Comparison of ENCODE assay signal across 9 mouse cellular contexts in genomic region chr11:58641057-58641456, GRCm38 (mm10). TPM values are rescaled to one million over a fixed set of nuclear protein-coding genes. Genes with fewer than 3 reads are reported as not detected.
DNase-seq lines count a peak whose midpoint lies in the region; ATAC-seq and TF ChIP-seq lines count a peak whose summit lies in the region.
"Had no signal": no experiment of that assay in that cellular context is flagged by ENCODE, and none has a peak within 500 bp of the region (broad histone marks: within the 10 kb centered on the region; RNA-seq: fewer than 3 reads in every experiment).

No protein-coding gene starts in this region.

- no peaks in the 10 kb centered on the region for H3K36me3 ChIP-seq in heart, embryonic 12.5 days
- no peaks in the 10 kb centered on the region for H3K36me3 ChIP-seq in embryonic facial prominence, embryonic 13.5 days
- H3K36me3 ChIP-seq in intestine, embryonic 16.5 days (ENCODE audit: control insufficient read depth, insufficient read depth, low read length) = no peaks in the 10 kb centered on the region
- H3K36me3 ChIP-seq in midbrain, postnatal 0 days (ENCODE audit: insufficient read depth, low read length) = no peaks in the 10 kb centered on the region

- H3K27me3 ChIP-seq in heart, embryonic 12.5 days (replicated peaks) = peaks cover 41% of the 10 kb centered on the region
- peaks cover 57% of the 10 kb centered on the region for H3K27me3 ChIP-seq in embryonic facial prominence, embryonic 13.5 days
- H3K27me3 ChIP-seq in intestine, embryonic 16.5 days (replicated peaks; ENCODE audit: control insufficient read depth, insufficient read depth, low read length) = peaks cover 13% of the 10 kb centered on the region
- H3K27me3 ChIP-seq in midbrain, postnatal 0 days (ENCODE audit: insufficient read depth, low read length) = no peaks in the 10 kb centered on the region

- H3K4me2 ChIP-seq in heart, embryonic 12.5 days = peak overlapping the region; percentile 71
- peak overlapping the region; percentile 71 for H3K4me2 ChIP-seq in embryonic facial prominence, embryonic 13.5 days
- H3K4me2 ChIP-seq in intestine, embryonic 16.5 days (ENCODE audit: low read depth, low read length) = no peak overlapping the region
- H3K4me2 ChIP-seq in midbrain, postnatal 0 days (ENCODE audit: low read depth, low read length, poor library complexity, severe bottlenecking) = peak overlapping the region; percentile 87

- WGBS in heart, embryonic 12.5 days = 25% methylated on average over 14 of the region's 14 CpGs
- WGBS in embryonic facial prominence, embryonic 13.5 days = 34% methylated on average over 14 of the region's 14 CpGs
- WGBS in intestine, embryonic 16.5 days = 34% methylated on average over 14 of the region's 14 CpGs
- 28% methylated on average over 14 of the region's 14 CpGs for WGBS in midbrain, postnatal 0 days

- peak overlapping the region; percentile 59 for H3K9ac ChIP-seq in heart, embryonic 12.5 days
- no peak overlapping the region for H3K9ac ChIP-seq in embryonic facial prominence, embryonic 13.5 days
- H3K9ac ChIP-seq in intestine, embryonic 16.5 days (ENCODE audit: low read depth, low read length) = no peak overlapping the region
- H3K9ac ChIP-seq in midbrain, postnatal 0 days (replicated peaks; ENCODE audit: low read length, poor library complexity, severe bottlenecking) = peak overlapping the region; percentile 60; the same call in 1 of the 2 replicates

- DNase-seq in heart, adult 11 months = no peak
- DNase-seq in midbrain, postnatal 0 days (ENCODE audit: low spot score) = no peak
- no peak for DNase-seq in urinary bladder, postnatal 25 days (ENCODE audit: low spot score)
- DNase-seq in yolk sac, embryonic 10.5 days (ENCODE audit: low spot score) = no peak

- no peaks in the 10 kb centered on the region for H3K9me3 ChIP-seq in heart, embryonic 12.5 days (replicated peaks)
- H3K9me3 ChIP-seq in embryonic facial prominence, embryonic 13.5 days = no peaks in the 10 kb centered on the region
- no peaks in the 10 kb centered on the region for H3K9me3 ChIP-seq in intestine, embryonic 16.5 days (ENCODE audit: control insufficient read depth, low read length)
- no peaks in the 10 kb centered on the region for H3K9me3 ChIP-seq in midbrain, postnatal 0 days (ENCODE audit: low read length)

- peak overlapping the region; percentile 56 for H3K27ac ChIP-seq in heart, embryonic 12.5 days (ENCODE audit: poor library complexity, severe bottlenecking)
- H3K27ac ChIP-seq in embryonic facial prominence, embryonic 13.5 days = no peak overlapping the region
- no peak overlapping the region for H3K27ac ChIP-seq in intestine, embryonic 16.5 days (ENCODE audit: low read length)
- no peak overlapping the region for H3K27ac ChIP-seq in midbrain, postnatal 0 days (ENCODE audit: low read depth, low read length)

- peaks cover 8% of the 10 kb centered on the region for H3K4me1 ChIP-seq in heart, embryonic 12.5 days (replicated peaks)
- H3K4me1 ChIP-seq in embryonic facial prominence, embryonic 13.5 days = peaks cover 11% of the 10 kb centered on the region
- H3K4me1 ChIP-seq in intestine, embryonic 16.5 days (ENCODE audit: control insufficient read depth, insufficient read depth, low read length) = peaks cover 7% of the 10 kb centered on the region
- H3K4me1 ChIP-seq in midbrain, postnatal 0 days (ENCODE audit: insufficient read depth, low read length) = peaks cover 4% of the 10 kb centered on the region; the same call in 1 of the 2 replicates

- peak; percentile 82 for ATAC-seq in heart, embryonic 12.5 days (ENCODE audit: insufficient number of reproducible peaks, low FRiP score)
- ATAC-seq in embryonic facial prominence, embryonic 13.5 days (ENCODE audit: insufficient number of reproducible peaks, insufficient read depth, low FRiP score, low TSS enrichment, low read depth) = no peak
- 0 out of 2 replicates have a peak, but pooled peaks have one; percentile 36 for ATAC-seq in intestine, embryonic 16.5 days
- ATAC-seq in midbrain, postnatal 0 days (ENCODE audit: low FRiP score) = no peak
- no peak for ATAC-seq in granulocyte monocyte progenitor cell, adult 5-6 weeks (replicated peaks; ENCODE audit: poor library complexity, severe bottlenecking)

- peak overlapping the region; percentile 47 for H3K4me3 ChIP-seq in heart, embryonic 12.5 days
- H3K4me3 ChIP-seq in embryonic facial prominence, embryonic 13.5 days = peak overlapping the region; percentile 40
- no peak overlapping the region for H3K4me3 ChIP-seq in intestine, embryonic 16.5 days (ENCODE audit: low read length)
- peak overlapping the region; percentile 50 for H3K4me3 ChIP-seq in midbrain, postnatal 0 days (ENCODE audit: low read depth, low read length)

- no peak for TF ChIP-seq CTCF in midbrain, postnatal 0 days (IDR thresholded peaks at IDR 0.05)

RNA-seq across cellular contexts. Expression of gene Trim58, which starts 0.8 kb away (rescaled TPM):
- polyA plus RNA-seq in heart, embryonic 12.5 days (2016; fragmentation: Nextera tagmentation; extraction: Ambion mirVana) = 1.5 and 2.0 TPM in 2 replicates
- polyA plus RNA-seq in embryonic facial prominence, embryonic 13.5 days (2015; fragmentation: Nextera tagmentation; extraction: Ambion mirVana) = 0.13 and 0.23 TPM in 2 replicates
- 0.12 and 0.27 TPM in 2 replicates for polyA plus RNA-seq in intestine, embryonic 16.5 days (2015; fragmentation: Nextera tagmentation; extraction: Ambion mirVana)
- 0.22 and 0.76 TPM in 2 replicates for total RNA-seq in midbrain, postnatal 0 days (2014; rRNA removed)
- 0.20 and 0.38 TPM in 2 replicates for polyA plus RNA-seq in midbrain, postnatal 0 days (2015; fragmentation: Nextera tagmentation; extraction: Ambion mirVana)
- 1.4 and 1.6 TPM in 2 replicates for total RNA-seq in granulocyte monocyte progenitor cell, adult 5-6 weeks (2014; fragmentation: Nextera tagmentation)
- 0.31 and 0.56 TPM in 2 replicates for total RNA-seq in granulocyte monocyte progenitor cell, adult 5-6 weeks (2017)
- polyA plus RNA-seq: C2C12 had no signal

RNA-seq across cellular contexts. Expression of gene Olfr323, which starts 10.8 kb away (rescaled TPM):
- not detected in 2 replicates for polyA plus RNA-seq in heart, embryonic 12.5 days (2016; fragmentation: Nextera tagmentation; extraction: Ambion mirVana)
- polyA plus RNA-seq in embryonic facial prominence, embryonic 13.5 days (2015; fragmentation: Nextera tagmentation; extraction: Ambion mirVana) = not detected in 2 replicates
- not detected in 2 replicates for polyA plus RNA-seq in intestine, embryonic 16.5 days (2015; fragmentation: Nextera tagmentation; extraction: Ambion mirVana)
- total RNA-seq in midbrain, postnatal 0 days (2014; rRNA removed) = 0.16 TPM in 1 of 2 replicates, not detected in the other
- polyA plus RNA-seq in midbrain, postnatal 0 days (2015; fragmentation: Nextera tagmentation; extraction: Ambion mirVana) = not detected in 2 replicates
- not detected in 2 replicates for total RNA-seq in granulocyte monocyte progenitor cell, adult 5-6 weeks (2014; fragmentation: Nextera tagmentation)
- total RNA-seq in granulocyte monocyte progenitor cell, adult 5-6 weeks (2017) = not detected in 2 replicates
- polyA plus RNA-seq: C2C12 had no signal

RNA-seq across cellular contexts. Expression of gene Olfr322, which starts 17.5 kb away (rescaled TPM):
- polyA plus RNA-seq in heart, embryonic 12.5 days (2016; fragmentation: Nextera tagmentation; extraction: Ambion mirVana) = not detected in 2 replicates
- polyA plus RNA-seq in embryonic facial prominence, embryonic 13.5 days (2015; fragmentation: Nextera tagmentation; extraction: Ambion mirVana) = not detected in 2 replicates
- not detected in 2 replicates for polyA plus RNA-seq in intestine, embryonic 16.5 days (2015; fragmentation: Nextera tagmentation; extraction: Ambion mirVana)
- total RNA-seq in midbrain, postnatal 0 days (2014; rRNA removed) = not detected in 2 replicates
- polyA plus RNA-seq in midbrain, postnatal 0 days (2015; fragmentation: Nextera tagmentation; extraction: Ambion mirVana) = not detected in 2 replicates
- total RNA-seq in granulocyte monocyte progenitor cell, adult 5-6 weeks (2014; fragmentation: Nextera tagmentation) = not detected in 2 replicates
- not detected in 2 replicates for total RNA-seq in granulocyte monocyte progenitor cell, adult 5-6 weeks (2017)
- polyA plus RNA-seq: C2C12 had no signal

RNA-seq across cellular contexts. Expression of gene 2210407C18Rik, which starts 25.2 kb away (rescaled TPM):
- not detected in 2 replicates for polyA plus RNA-seq in heart, embryonic 12.5 days (2016; fragmentation: Nextera tagmentation; extraction: Ambion mirVana)
- polyA plus RNA-seq in embryonic facial prominence, embryonic 13.5 days (2015; fragmentation: Nextera tagmentation; extraction: Ambion mirVana) = not detected in 2 replicates
- polyA plus RNA-seq in intestine, embryonic 16.5 days (2015; fragmentation: Nextera tagmentation; extraction: Ambion mirVana) = 0.51 TPM in 1 of 2 replicates, not detected in the other
- not detected in 2 replicates for total RNA-seq in midbrain, postnatal 0 days (2014; rRNA removed)
- not detected in 2 replicates for polyA plus RNA-seq in midbrain, postnatal 0 days (2015; fragmentation: Nextera tagmentation; extraction: Ambion mirVana)
- not detected in 2 replicates for total RNA-seq in granulocyte monocyte progenitor cell, adult 5-6 weeks (2014; fragmentation: Nextera tagmentation)
- total RNA-seq in granulocyte monocyte progenitor cell, adult 5-6 weeks (2017) = not detected in 2 replicates
- polyA plus RNA-seq: C2C12 had no signal

RNA-seq across cellular contexts. Expression of gene Olfr320, which starts 39.8 kb away (rescaled TPM):
- not detected in 2 replicates for polyA plus RNA-seq in heart, embryonic 12.5 days (2016; fragmentation: Nextera tagmentation; extraction: Ambion mirVana)
- not detected in 2 replicates for polyA plus RNA-seq in embryonic facial prominence, embryonic 13.5 days (2015; fragmentation: Nextera tagmentation; extraction: Ambion mirVana)
- not detected in 2 replicates for polyA plus RNA-seq in intestine, embryonic 16.5 days (2015; fragmentation: Nextera tagmentation; extraction: Ambion mirVana)
- not detected in 2 replicates for total RNA-seq in midbrain, postnatal 0 days (2014; rRNA removed)
- not detected in 2 replicates for polyA plus RNA-seq in midbrain, postnatal 0 days (2015; fragmentation: Nextera tagmentation; extraction: Ambion mirVana)
- not detected in 2 replicates for total RNA-seq in granulocyte monocyte progenitor cell, adult 5-6 weeks (2014; fragmentation: Nextera tagmentation)
- not detected in 2 replicates for total RNA-seq in granulocyte monocyte progenitor cell, adult 5-6 weeks (2017)
- polyA plus RNA-seq: C2C12 had no signal

Comparison
In these comparisons a context has a peak if more than half of its experiments do, and no peak if none do; other contexts are left out.
1. ATAC-seq: peak in heart, embryonic 12.5 days (single experiment) and intestine, embryonic 16.5 days (single experiment); none in embryonic facial prominence, embryonic 13.5 days (single experiment), midbrain, postnatal 0 days (single experiment) and granulocyte monocyte progenitor cell, adult 5-6 weeks (single experiment).
2. H3K9ac ChIP-seq: peak in heart, embryonic 12.5 days (single experiment) and midbrain, postnatal 0 days (single experiment); none in embryonic facial prominence, embryonic 13.5 days (single experiment) and intestine, embryonic 16.5 days (single experiment).